Comparison of ENCODE assay signal across 8 mouse cellular contexts in the genomic region with DNA sequence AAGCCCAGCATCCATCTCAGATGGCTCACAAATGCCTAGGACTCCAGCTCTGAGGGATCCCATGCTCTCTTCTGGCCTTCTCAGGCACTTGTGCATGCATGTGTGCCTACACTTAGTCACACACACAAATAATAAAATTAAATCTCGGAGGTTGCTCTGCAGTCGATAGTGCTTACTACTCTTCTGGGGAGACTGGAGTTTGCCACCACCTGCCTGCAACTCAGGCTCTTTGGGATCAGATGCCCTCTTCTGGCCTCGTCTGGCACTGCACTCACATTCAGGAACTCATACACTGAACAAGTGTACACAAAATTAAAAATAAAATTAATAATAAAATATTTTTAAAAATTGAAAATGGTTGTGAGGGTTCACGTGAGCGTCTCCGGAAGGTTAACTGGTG. TPM values are rescaled to one million over a fixed set of nuclear protein-coding genes. Genes with fewer than 3 reads are reported as not detected.
DNase-seq lines count a peak whose midpoint lies in the region; TF ChIP-seq lines count a peak whose summit lies in the region.

No protein-coding gene starts in this region.

- peaks cover 37% of the 10 kb centered on the region for H3K4me1 ChIP-seq in E14TG2a.4 (replicated peaks; ENCODE audit: low read depth, low read length)
- H3K4me1 ChIP-seq in kidney, adult 2 months (ENCODE audit: control insufficient read depth, insufficient read depth, low read length), result peaks cover 16% of the 10 kb centered on the region

- no peaks in the 10 kb centered on the region for H3K36me3 ChIP-seq in E14TG2a.4 (ENCODE audit: insufficient read depth, low read length)
- no peaks in the 10 kb centered on the region for H3K36me3 ChIP-seq in kidney, adult 2 months (ENCODE audit: control insufficient read depth, insufficient read depth, low read length)

- peak; percentile 65 for TF ChIP-seq CTCF in left cerebral cortex, adult 2 months (IDR thresholded peaks at IDR 0.05)
- TF ChIP-seq CTCF in E14TG2a.4 (conservative IDR thresholded peaks at IDR 0.05; ENCODE audit: low read length), result peak; percentile 67
- peak; percentile 77 for TF ChIP-seq CTCF in kidney, adult 2 months (conservative IDR thresholded peaks at IDR 0.05; ENCODE audit: insufficient read depth, insufficient read length, low read depth, low read length)

- intact Hi-C loops in left cerebral cortex, adult 2 months (cut with DNase I), result loop anchor here (5.0 kb wide), 1 partner anchor 83 kb away; no protein-coding TSS in a partner anchor
- intact Hi-C loops in left cerebral cortex, postnatal 10 days (cut with DNase I), result loop anchor here (5.0 to 10.0 kb wide), 3 partner anchors 75 to 275 kb away; no protein-coding TSS in a partner anchor

- H3K27ac ChIP-seq in left cerebral cortex, adult 2 months, result no peak overlapping the region
- H3K27ac ChIP-seq in kidney, adult 2 months (ENCODE audit: insufficient read depth, low read depth, low read length), result no peak overlapping the region

- peaks cover 63% of the 10 kb centered on the region for H3K27me3 ChIP-seq in E14TG2a.4 (ENCODE audit: insufficient read depth, low read length)
- peaks cover 2% of the 10 kb centered on the region; the same call in 1 of the 2 replicates for H3K27me3 ChIP-seq in kidney, adult 2 months (replicated peaks; ENCODE audit: control insufficient read depth, insufficient read depth, low read length)

- H3K4me3 ChIP-seq in left cerebral cortex, adult 2 months, result no peak overlapping the region
- no peak overlapping the region for H3K4me3 ChIP-seq in E14TG2a.4 (replicated peaks; ENCODE audit: low read length)
- H3K4me3 ChIP-seq in kidney, adult 2 months (ENCODE audit: insufficient read depth, low read depth, low read length), result no peak overlapping the region

- TF ChIP-seq POLR2A in kidney, adult 2 months (IDR thresholded peaks at IDR 0.05; ENCODE audit: low read depth, low read length), result no peak

- DNase-seq in left cerebral cortex, adult 2 months (ENCODE audit: extremely low spot score in 1 of 2, low spot score in 2 of 2), result no peak
- DNase-seq in left cerebral cortex, postnatal 10 days (ENCODE audit: extremely low spot score in 1 of 2, low spot score in 2 of 2), result no peak
- peak; percentile 74 for DNase-seq in adrenal gland, postnatal 10 days
- peak; percentile 57 for DNase-seq in kidney, adult 2 months
- DNase-seq in lung, postnatal 36 days, result peak; percentile 64
- no peak for DNase-seq in urinary bladder, adult 18-20 months (ENCODE audit: low spot score in 2 of 2)
- no peak for DNase-seq in cerebellum, adult 11 months

- WGBS in kidney, adult 2 months, result 89% methylated on average over 6 of the region's 6 CpGs

- H3K9me3 ChIP-seq in E14TG2a.4 (ENCODE audit: low read length), result no peaks in the 10 kb centered on the region

RNA-seq across cellular contexts. Expression of gene Lhfpl2, which starts 2.2 kb away (rescaled TPM):
- 10 to 100 TPM; 12.5 to 15.9 TPM for total RNA-seq in left cerebral cortex, adult 2 months (2021)
- total RNA-seq in left cerebral cortex, postnatal 10 days (2021), result 10 to 100 TPM; 21.2 to 30.3 TPM
- 10 to 100 TPM; 29.8 to 39.6 TPM for total RNA-seq in adrenal gland, postnatal 10 days (2021)
- 11.3 and 17.9 TPM in 2 replicates for polyA plus RNA-seq in kidney, adult 2 months (2012; rRNA removed)

Comparison
In these comparisons a context has a peak if more than half of its experiments do, and no peak if none do; other contexts are left out.
1. DNase-seq: peak in adrenal gland, postnatal 10 days (single experiment), kidney, adult 2 months (single experiment) and lung, postnatal 36 days (single experiment); none in left cerebral cortex, adult 2 months (0 of 2), left cerebral cortex, postnatal 10 days (0 of 2), urinary bladder, adult 18-20 months (0 of 2) and cerebellum, adult 11 months (single experiment).
2. Peak in every context shown above with its lines, with median percentiles within 50 percentile points of each other: CTCF ChIP-seq.